Mouse (Mus musculus): ENCODE data around the gene Slc24a3. TPM values are rescaled to one million over a fixed set of nuclear protein-coding genes. Genes with fewer than 3 reads are reported as not detected.
A peak's percentile ranks its signal among the peaks of the same experiment; 100 is the strongest.

Slc24a3 gene
- total RNA-seq (2021) = 1 to 10 TPM; 3.5 to 4.0 TPM
- long read RNA-seq, experiment 1, partial matches to known transcripts = 1 of 1 reads
- long read RNA-seq, experiment 1, other reads (novel, unspliced or antisense) = 0 of 1 reads
- long read RNA-seq, experiment 2, partial matches to known transcripts = 2 of 2 reads
- long read RNA-seq, experiment 2, other reads (novel, unspliced or antisense) = 0 of 2 reads

- intact Hi-C loops (cut with DNase I; ENCODE audit: low total_unique reads) = loop anchor here (10.0 kb wide), 1 partner anchor 127 kb away; no protein-coding TSS in a partner anchor
- DNase-seq = peak; percentile 88
Observed at GRCm38 (mm10) chr2:145167664-145168360, at the start of gene Slc24a3. Gene Slc24a3 (plus strand): TSS chr2:145167754.

- intact Hi-C loops (cut with DNase I; ENCODE audit: low total_unique reads) = no loop called here
- no peak for DNase-seq
Observed at GRCm38 (mm10) chr2:145117762-145118161, 49.8 kb upstream of the Slc24a3 start.

GRCm38 (mm10) chr2:145127747-145128146, 39.8 kb upstream of the Slc24a3 start:
- DNase-seq = no peak
- intact Hi-C loops (cut with DNase I; ENCODE audit: low total_unique reads) = no loop called here

- intact Hi-C loops (cut with DNase I; ENCODE audit: low total_unique reads) = no loop called here
- DNase-seq = no peak
Observed at GRCm38 (mm10) chr2:145136625-145137291, 30.8 kb upstream of the Slc24a3 start.

- intact Hi-C loops (cut with DNase I; ENCODE audit: low total_unique reads) = no loop called here
- DNase-seq = no peak
Observed at GRCm38 (mm10) chr2:145150407-145150806, 17.1 kb upstream of the Slc24a3 start.

- no peak for DNase-seq
- intact Hi-C loops (cut with DNase I; ENCODE audit: low total_unique reads) = no loop called here
Observed at GRCm38 (mm10) chr2:145150821-145151220, 16.7 kb upstream of the Slc24a3 start.

GRCm38 (mm10) chr2:145152281-145152680, 15.3 kb upstream of the Slc24a3 start:
- DNase-seq = no peak
- intact Hi-C loops (cut with DNase I; ENCODE audit: low total_unique reads) = no loop called here

- intact Hi-C loops (cut with DNase I; ENCODE audit: low total_unique reads) = no loop called here
- no peak for DNase-seq
Observed at GRCm38 (mm10) chr2:145158972-145159371, 8.6 kb upstream of the Slc24a3 start.

- intact Hi-C loops (cut with DNase I; ENCODE audit: low total_unique reads) = loop anchor here (5.0 to 10.0 kb wide), 2 partner anchors 134 to 426 kb away; no protein-coding TSS in a partner anchor
- DNase-seq = peak; percentile 80
Observed at GRCm38 (mm10) chr2:145161046-145161700, 6.4 kb upstream of the Slc24a3 start.

- intact Hi-C loops (cut with DNase I; ENCODE audit: low total_unique reads) = loop anchor here (2.0 to 10.0 kb wide), 3 partner anchors 131 to 423 kb away; no protein-coding TSS in a partner anchor
- no peak for DNase-seq
Observed at GRCm38 (mm10) chr2:145164086-145164485, 3.5 kb upstream of the Slc24a3 start.

GRCm38 (mm10) chr2:145164562-145164961, 3.0 kb upstream of the Slc24a3 start:
- intact Hi-C loops (cut with DNase I; ENCODE audit: low total_unique reads) = loop anchor here (2.0 to 10.0 kb wide), 3 partner anchors 130 to 423 kb away; no protein-coding TSS in a partner anchor
- no peak for DNase-seq

- intact Hi-C loops (cut with DNase I; ENCODE audit: low total_unique reads) = loop anchor here (2.0 to 10.0 kb wide), 2 partner anchors 130 to 354 kb away; no protein-coding TSS in a partner anchor
- DNase-seq = no peak
Observed at GRCm38 (mm10) chr2:145165076-145165475, 2.5 kb upstream of the Slc24a3 start.

GRCm38 (mm10) chr2:145165854-145166253, 1.7 kb upstream of the Slc24a3 start:
- intact Hi-C loops (cut with DNase I; ENCODE audit: low total_unique reads) = loop anchor here (2.0 to 10.0 kb wide), 2 partner anchors 129 to 353 kb away; no protein-coding TSS in a partner anchor
- DNase-seq = no peak

- intact Hi-C loops (cut with DNase I; ENCODE audit: low total_unique reads) = loop anchor here (10.0 kb wide), 1 partner anchor 128 kb away; no protein-coding TSS in a partner anchor
- peak; percentile 82 for DNase-seq
Observed at GRCm38 (mm10) chr2:145167051-145167663, 397 bp upstream of the Slc24a3 start.

- DNase-seq = no peak
- intact Hi-C loops (cut with DNase I; ENCODE audit: low total_unique reads) = loop anchor here (10.0 kb wide), 1 partner anchor 126 kb away; no protein-coding TSS in a partner anchor
Observed at GRCm38 (mm10) chr2:145168405-145168971, 934 bp downstream of the Slc24a3 start.

GRCm38 (mm10) chr2:145172978-145173655, 5.6 kb downstream of the Slc24a3 start:
- intact Hi-C loops (cut with DNase I; ENCODE audit: low total_unique reads) = no loop called here
- DNase-seq = no peak

GRCm38 (mm10) chr2:145175036-145175435, 7.5 kb downstream of the Slc24a3 start:
- no peak for DNase-seq
- intact Hi-C loops (cut with DNase I; ENCODE audit: low total_unique reads) = no loop called here

GRCm38 (mm10) chr2:145182410-145182809, 14.9 kb downstream of the Slc24a3 start:
- DNase-seq = no peak
- intact Hi-C loops (cut with DNase I; ENCODE audit: low total_unique reads) = no loop called here
